Mouse (Mus musculus): ENCODE data around the gene Ror2. TPM values are rescaled to one million over a fixed set of nuclear protein-coding genes. Genes with fewer than 3 reads are reported as not detected.

Ror2 gene
- polyA plus RNA-seq, 1 experiment from 2014 or later = 6.9 TPM

- Histone ChIP-seq H3K9me3 (ENCODE audit: control insufficient read depth, low read length) (no peaks in the 10 kb centered on the region), H3K4me1 (replicated peaks; ENCODE audit: control insufficient read depth, insufficient read depth) (no peaks in the 10 kb centered on the region), H3K9ac (ENCODE audit: low read length) (no peak overlapping the region), H3K4me3 (ENCODE audit: low read depth, low read length) (no peak overlapping the region), H3K27ac (replicated peaks) (no peak overlapping the region), H3K36me3 (ENCODE audit: control insufficient read depth, insufficient read depth, low read length) (no peaks in the 10 kb centered on the region), H3K27me3 (ENCODE audit: control insufficient read depth, insufficient read depth, low read length) (no peaks in the 10 kb centered on the region), H3K4me2 (replicated peaks; ENCODE audit: low read depth) (no peak overlapping the region)
- TF ChIP-seq EP300 (optimal IDR thresholded peaks at IDR 0.05) (no peak), CTCF (IDR thresholded peaks at IDR 0.05; ENCODE audit: low read depth) (no peak)
- ATAC-seq (ENCODE audit: low FRiP score, low TSS enrichment) (no peak), DNase-seq (ENCODE audit: low spot score) (no peak)
- WGBS = 63% methylated on average over 4 of the region's 4 CpGs
Measured at GRCm38 (mm10) chr13:53270549-53270948, 15.4 kb downstream of the Ror2 start.

GRCm38 (mm10) chr13:53268541-53268940 lies 17.4 kb downstream of the Ror2 start:
- no peak overlapping the region for H3K4me2 ChIP-seq (replicated peaks; ENCODE audit: low read depth)
- TF ChIP-seq CTCF (IDR thresholded peaks at IDR 0.05; ENCODE audit: low read depth) (no peak), EP300 (optimal IDR thresholded peaks at IDR 0.05) (no peak)
- DNase-seq (ENCODE audit: low spot score) (no peak), ATAC-seq (ENCODE audit: low FRiP score, low TSS enrichment) (no peak)
- WGBS = 79% methylated on average over 5 of the region's 6 CpGs
- H3K27ac ChIP-seq (replicated peaks) = no peak overlapping the region
- H3K4me3 ChIP-seq (ENCODE audit: low read depth, low read length) = no peak overlapping the region
- H3K9ac ChIP-seq (ENCODE audit: low read length) = no peak overlapping the region
- no peaks in the 10 kb centered on the region for H3K4me1 ChIP-seq (replicated peaks; ENCODE audit: control insufficient read depth, insufficient read depth)
- no peaks in the 10 kb centered on the region for H3K36me3 ChIP-seq (ENCODE audit: control insufficient read depth, insufficient read depth, low read length)
- no peaks in the 10 kb centered on the region for H3K9me3 ChIP-seq (ENCODE audit: control insufficient read depth, low read length)
- H3K27me3 ChIP-seq (ENCODE audit: control insufficient read depth, insufficient read depth, low read length) = no peaks in the 10 kb centered on the region

DNA sequence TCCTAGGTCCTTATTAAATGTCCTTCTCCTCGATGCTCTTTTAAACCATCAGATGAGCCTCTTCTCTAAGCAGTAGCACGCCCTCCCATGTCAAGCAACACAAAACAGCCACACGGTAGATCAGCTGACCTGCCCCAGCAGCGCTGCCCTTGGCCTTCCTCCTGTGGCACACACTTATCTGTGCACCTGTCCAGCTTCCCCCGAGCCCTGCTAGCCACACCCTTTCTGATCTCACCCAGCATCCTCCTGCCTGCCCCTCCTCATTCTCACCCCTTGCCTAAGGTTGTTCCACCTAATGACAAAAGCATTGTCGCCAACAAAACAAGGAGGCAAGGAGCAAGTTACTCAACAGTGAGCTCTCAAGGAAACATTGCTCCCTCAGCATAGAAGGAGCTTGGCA lies 18.1 kb downstream of the Ror2 start:
- DNase-seq (ENCODE audit: low spot score) (no peak), ATAC-seq (ENCODE audit: low FRiP score, low TSS enrichment) (peak; percentile 57; the same call in 1 of the 2 replicates)
- H3K27me3 ChIP-seq (ENCODE audit: control insufficient read depth, insufficient read depth, low read length) = no peaks in the 10 kb centered on the region
- H3K9ac ChIP-seq (ENCODE audit: low read length) = no peak overlapping the region
- no peak overlapping the region for H3K27ac ChIP-seq (replicated peaks)
- H3K4me1 ChIP-seq (replicated peaks; ENCODE audit: control insufficient read depth, insufficient read depth) = peaks cover 3% of the 10 kb centered on the region; the same call in 1 of the 2 replicates
- no peak overlapping the region for H3K4me3 ChIP-seq (ENCODE audit: low read depth, low read length)
- no peaks in the 10 kb centered on the region for H3K9me3 ChIP-seq (ENCODE audit: control insufficient read depth, low read length)
- no peaks in the 10 kb centered on the region for H3K36me3 ChIP-seq (ENCODE audit: control insufficient read depth, insufficient read depth, low read length)
- no peak overlapping the region for H3K4me2 ChIP-seq (replicated peaks; ENCODE audit: low read depth)
- TF ChIP-seq EP300 (optimal IDR thresholded peaks at IDR 0.05) = no peak
- TF ChIP-seq CTCF (IDR thresholded peaks at IDR 0.05; ENCODE audit: low read depth) = no peak
- 58% methylated on average over 6 of the region's 6 CpGs for WGBS

GRCm38 (mm10) chr13:53267155-53267554 lies 18.8 kb downstream of the Ror2 start:
- no peaks in the 10 kb centered on the region for H3K36me3 ChIP-seq (ENCODE audit: control insufficient read depth, insufficient read depth, low read length)
- no peak overlapping the region for H3K4me3 ChIP-seq (ENCODE audit: low read depth, low read length)
- H3K9me3 ChIP-seq (ENCODE audit: control insufficient read depth, low read length) = no peaks in the 10 kb centered on the region
- ATAC-seq (ENCODE audit: low FRiP score, low TSS enrichment) (no peak), DNase-seq (ENCODE audit: low spot score) (no peak)
- H3K27ac ChIP-seq (replicated peaks) = 0 out of 2 replicates have a peak overlapping the region, but pooled peaks have one; percentile 13
- H3K9ac ChIP-seq (ENCODE audit: low read length) = no peak overlapping the region
- H3K4me2 ChIP-seq (replicated peaks; ENCODE audit: low read depth) = 0 out of 2 replicates have a peak overlapping the region, but pooled peaks have one; percentile 3
- no peaks in the 10 kb centered on the region for H3K27me3 ChIP-seq (ENCODE audit: control insufficient read depth, insufficient read depth, low read length)
- TF ChIP-seq EP300 (optimal IDR thresholded peaks at IDR 0.05) = no peak
- no peak for TF ChIP-seq CTCF (IDR thresholded peaks at IDR 0.05; ENCODE audit: low read depth)
- WGBS = 86% methylated on average over 4 of the region's 4 CpGs
- peaks cover 3% of the 10 kb centered on the region; the same call in 1 of the 2 replicates for H3K4me1 ChIP-seq (replicated peaks; ENCODE audit: control insufficient read depth, insufficient read depth)

GRCm38 (mm10) chr13:53266543-53266951 lies 19.4 kb downstream of the Ror2 start:
- Histone ChIP-seq H3K9me3 (ENCODE audit: control insufficient read depth, low read length) (no peaks in the 10 kb centered on the region), H3K27me3 (ENCODE audit: control insufficient read depth, insufficient read depth, low read length) (no peaks in the 10 kb centered on the region), H3K27ac (replicated peaks) (peak overlapping the region; percentile 13; the same call in 1 of the 2 replicates), H3K9ac (ENCODE audit: low read length) (no peak overlapping the region), H3K4me1 (replicated peaks; ENCODE audit: control insufficient read depth, insufficient read depth) (peaks cover 3% of the 10 kb centered on the region; the same call in 1 of the 2 replicates), H3K36me3 (ENCODE audit: control insufficient read depth, insufficient read depth, low read length) (no peaks in the 10 kb centered on the region), H3K4me2 (replicated peaks; ENCODE audit: low read depth) (0 out of 2 replicates have a peak overlapping the region, but pooled peaks have one; percentile 3), H3K4me3 (ENCODE audit: low read depth, low read length) (no peak overlapping the region)
- no peak for ATAC-seq (ENCODE audit: low FRiP score, low TSS enrichment)
- no peak for TF ChIP-seq CTCF (IDR thresholded peaks at IDR 0.05; ENCODE audit: low read depth)
- no peak for TF ChIP-seq EP300 (optimal IDR thresholded peaks at IDR 0.05)
- WGBS = 42% methylated on average over 8 of the region's 8 CpGs
- no peak for DNase-seq (ENCODE audit: low spot score)

DNA sequence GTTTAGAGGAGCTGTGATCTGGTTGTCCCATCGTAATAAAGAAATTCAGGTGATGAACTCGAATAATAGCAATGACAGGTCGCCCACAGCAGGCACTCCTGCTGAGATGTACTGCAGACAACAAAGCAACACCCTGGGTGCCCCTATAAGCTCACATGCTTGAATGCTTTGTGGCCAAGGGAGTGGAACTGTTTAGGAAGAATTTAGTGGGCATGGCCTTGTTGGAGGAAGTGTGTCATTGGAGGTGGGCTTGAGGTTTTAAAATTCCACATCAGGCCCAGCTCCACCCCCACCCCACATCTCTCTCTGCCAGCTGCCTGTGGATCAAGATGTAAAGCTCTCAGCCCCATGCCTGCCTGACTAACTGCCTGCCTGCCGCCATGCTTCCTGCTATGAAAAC lies 21.0 kb downstream of the Ror2 start:
- 94% methylated on average over 4 of the region's 4 CpGs for WGBS
- no peak for TF ChIP-seq EP300 (optimal IDR thresholded peaks at IDR 0.05)
- no peak for TF ChIP-seq CTCF (IDR thresholded peaks at IDR 0.05; ENCODE audit: low read depth)
- DNase-seq (ENCODE audit: low spot score) (no peak), ATAC-seq (ENCODE audit: low FRiP score, low TSS enrichment) (no peak)
- Histone ChIP-seq H3K27ac (replicated peaks) (no peak overlapping the region), H3K9me3 (ENCODE audit: control insufficient read depth, low read length) (no peaks in the 10 kb centered on the region), H3K36me3 (ENCODE audit: control insufficient read depth, insufficient read depth, low read length) (no peaks in the 10 kb centered on the region), H3K4me2 (replicated peaks; ENCODE audit: low read depth) (no peak overlapping the region), H3K27me3 (ENCODE audit: control insufficient read depth, insufficient read depth, low read length) (no peaks in the 10 kb centered on the region), H3K9ac (ENCODE audit: low read length) (no peak overlapping the region), H3K4me3 (ENCODE audit: low read depth, low read length) (no peak overlapping the region), H3K4me1 (replicated peaks; ENCODE audit: control insufficient read depth, insufficient read depth) (peaks cover 3% of the 10 kb centered on the region; the same call in 1 of the 2 replicates)
